Mouse (Mus musculus) C2C12 (cell line): Measurements from ENCODE around the gene Wasl.

ENCODE experiments used
- CEBPB ChIP-seq: IDR thresholded peaks from one replicate; pipeline ENCODE4 v1.6.1; 2011; ENCODE audit warnings: low read depth, mild to moderate bottlenecking, control low read depth, moderate library complexity
- CTCF ChIP-seq: IDR thresholded peaks from one replicate; pipeline ENCODE4 v1.5.1; 2011; ENCODE audit not compliant: control insufficient read depth, insufficient read depth, insufficient read length
- MAX ChIP-seq: IDR thresholded peaks from one replicate; pipeline ENCODE4 v1.6.1; 2011; ENCODE audit warnings: mild to moderate bottlenecking, control low read depth
- MYOD1 ChIP-seq: IDR thresholded peaks from one replicate; pipeline ENCODE4 v1.6.1; 2011; ENCODE audit warnings: low read depth; ENCODE audit not compliant: control insufficient read depth, insufficient read length
- MYOG ChIP-seq: IDR thresholded peaks from one replicate; pipeline ENCODE4 v1.6.1; 2011; ENCODE audit not compliant: control insufficient read depth, insufficient read length; ENCODE audit errors: extremely low read depth
- USF1 ChIP-seq: IDR thresholded peaks from one replicate; pipeline ENCODE4 v1.6.1; 2011; ENCODE audit warnings: low read depth, mild to moderate bottlenecking, control low read depth, moderate library complexity

- no peak for TF ChIP-seq CTCF
- no peak for TF ChIP-seq USF1
- no peak for TF ChIP-seq MYOD1
- no peak for TF ChIP-seq CEBPB
- no peak for TF ChIP-seq MAX
- TF ChIP-seq MYOG: no peak
Observed at GRCm38 (mm10) chr6:24647103-24647691, 17.6 kb downstream of the Wasl start.
